Mouse (Mus musculus): ENCODE data around the gene Ankrd33b.

DNA sequence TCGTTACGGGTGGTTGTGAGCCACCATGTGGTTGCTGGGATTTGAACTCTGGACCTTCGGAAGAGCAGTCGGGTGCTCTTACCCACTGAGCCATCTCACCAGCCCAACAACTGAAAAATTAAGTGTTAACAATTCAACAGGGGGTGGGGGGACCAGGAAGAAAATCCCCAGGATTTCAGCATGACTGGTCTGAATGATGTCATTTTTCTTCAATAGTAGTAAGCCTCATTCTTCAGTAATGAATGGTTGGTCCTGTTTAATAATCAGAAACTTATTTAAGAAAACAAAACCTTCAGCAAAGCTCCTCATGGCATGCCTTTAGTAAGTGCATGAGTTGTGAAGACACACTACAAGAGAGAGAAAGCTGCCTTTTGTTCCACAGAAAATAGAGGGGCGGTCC is 32.7 kb downstream of the Ankrd33b start:
- TF ChIP-seq CTCF (IDR thresholded peaks at IDR 0.05; ENCODE audit: borderline replicate concordance, insufficient read depth, low read length) (no peak), POLR2A (IDR thresholded peaks at IDR 0.05; ENCODE audit: low read depth, low read length) (no peak)

All from embryonic fibroblast, embryonic 13.5 days (primary cell).